ENCODE assay signal across 26 mouse cellular contexts in the genomic region with DNA sequence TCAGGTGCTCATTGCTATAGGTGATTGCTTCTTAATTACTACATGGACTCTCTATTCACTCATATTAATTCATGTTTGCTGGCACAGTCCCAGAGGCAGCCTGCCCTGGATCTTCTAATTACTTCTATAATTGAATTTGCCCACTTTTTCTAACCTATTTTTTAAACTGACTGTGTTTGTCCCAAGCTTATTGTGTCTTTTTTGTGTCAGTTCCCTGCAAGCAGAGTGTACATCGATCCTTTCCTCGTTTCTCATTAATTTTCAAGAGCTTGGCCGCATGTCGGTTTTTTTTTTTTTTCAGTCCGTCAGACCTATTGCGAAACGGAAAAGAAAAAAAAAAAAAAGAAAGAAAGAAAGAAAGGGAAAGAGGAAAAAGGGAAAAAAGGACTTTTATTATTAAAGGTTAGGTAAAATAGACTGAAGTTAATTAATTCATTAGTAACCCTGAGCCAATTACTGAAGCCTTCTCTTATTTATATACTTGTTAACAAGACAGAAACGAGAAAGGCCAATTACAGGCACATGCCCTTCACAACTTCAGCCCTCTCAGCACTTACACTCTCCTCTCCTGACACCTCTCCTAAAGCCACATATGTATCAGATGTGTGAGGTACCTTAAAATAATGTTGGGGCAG.
A peak's percentile ranks its signal among the peaks of the same experiment; 100 is the strongest.
DNase-seq lines count a peak whose midpoint lies in the region; ATAC-seq and TF ChIP-seq lines count a peak whose summit lies in the region.
"Had no signal": no experiment of that assay in that cellular context is flagged by ENCODE, and none has a peak within 500 bp of the region (broad histone marks: within the 10 kb centered on the region; RNA-seq: fewer than 3 reads in every experiment).

No protein-coding gene starts in this region.

- TF ChIP-seq CTCF in forebrain, postnatal 0 days (IDR thresholded peaks at IDR 0.05; ENCODE audit: low read depth): no peak
- TF ChIP-seq CTCF in left cerebral cortex, adult 2 months (IDR thresholded peaks at IDR 0.05): no peak
- no peak for TF ChIP-seq CTCF in brain, embryonic 14.5 days (IDR thresholded peaks at IDR 0.05; ENCODE audit: borderline replicate concordance, extremely low read depth, insufficient read depth, insufficient read length)

- no peaks in the 10 kb centered on the region for H3K9me3 ChIP-seq in forebrain, embryonic 14.5 days (replicated peaks; ENCODE audit: control insufficient read depth, low read length)
- no peaks in the 10 kb centered on the region for H3K9me3 ChIP-seq in forebrain, postnatal 0 days (ENCODE audit: low read length)
- H3K9me3 ChIP-seq: embryonic facial prominence, embryonic 13.5 days; forebrain, embryonic 10.5 days; heart, embryonic 10.5 days; heart, embryonic 15.5 days; liver, embryonic 15.5 days; lung, embryonic 15.5 days; midbrain, embryonic 10.5 days had no signal

- no peak for ATAC-seq in forebrain, embryonic 14.5 days
- no peak for ATAC-seq in forebrain, postnatal 0 days
- ATAC-seq: intestine, postnatal 0 days had no signal

- H3K4me2 ChIP-seq in forebrain, embryonic 14.5 days (ENCODE audit: low read length): no peak overlapping the region
- H3K4me2 ChIP-seq in forebrain, postnatal 0 days (ENCODE audit: low read depth): no peak overlapping the region
- H3K4me2 ChIP-seq: embryonic facial prominence, embryonic 13.5 days; heart, embryonic 15.5 days; liver, embryonic 15.5 days; lung, embryonic 15.5 days had no signal

- no peak overlapping the region for H3K9ac ChIP-seq in forebrain, embryonic 14.5 days (ENCODE audit: low read length)
- no peak overlapping the region for H3K9ac ChIP-seq in forebrain, postnatal 0 days
- H3K9ac ChIP-seq: embryonic facial prominence, embryonic 13.5 days; heart, embryonic 15.5 days; liver, embryonic 15.5 days; lung, embryonic 15.5 days had no signal

- WGBS in forebrain, embryonic 14.5 days: 2% methylated on average over 8 of the region's 8 CpGs
- 9% methylated on average over 8 of the region's 8 CpGs for WGBS in forebrain, postnatal 0 days

- peaks cover 24% of the 10 kb centered on the region; the same call in 1 of the 2 replicates for H3K4me1 ChIP-seq in forebrain, embryonic 14.5 days (ENCODE audit: control insufficient read depth, insufficient read depth, low read length)
- peaks cover 6% of the 10 kb centered on the region; the same call in 1 of the 2 replicates for H3K4me1 ChIP-seq in forebrain, postnatal 0 days (ENCODE audit: insufficient read depth)
- H3K4me1 ChIP-seq: embryonic facial prominence, embryonic 13.5 days; heart, embryonic 10.5 days; heart, embryonic 15.5 days; liver, embryonic 15.5 days; lung, embryonic 15.5 days had no signal

- no peak overlapping the region for H3K4me3 ChIP-seq in forebrain, embryonic 14.5 days (ENCODE audit: low read depth, low read length)
- no peak overlapping the region for H3K4me3 ChIP-seq in forebrain, postnatal 0 days (ENCODE audit: low read depth, low read length)
- H3K4me3 ChIP-seq in left cerebral cortex, adult 2 months: no peak overlapping the region
- H3K4me3 ChIP-seq: embryonic facial prominence, embryonic 13.5 days; forebrain, embryonic 10.5 days; heart, embryonic 10.5 days; heart, embryonic 15.5 days; liver, embryonic 15.5 days; lung, embryonic 15.5 days; midbrain, embryonic 10.5 days had no signal

- peak; percentile 53 for DNase-seq in forebrain, embryonic 14.5 days (ENCODE audit: low spot score)
- DNase-seq in forebrain, postnatal 0 days: no peak
- peak; percentile 13 for DNase-seq in left cerebral cortex, postnatal 4 days
- DNase-seq in left cerebral cortex, adult 2 months (ENCODE audit: extremely low spot score in 1 of 2, low spot score in 2 of 2): no peak
- DNase-seq in Muller cell, postnatal 12 days (ENCODE audit: inconsistent ontology term): peak; percentile 59
- DNase-seq in brain, embryonic 14.5 days (ENCODE audit: low read depth): peak; percentile 71
- no peak for DNase-seq in MN1 (ENCODE audit: low spot score)
- DNase-seq: adrenal gland, postnatal 10 days; B cell, adult 2 months; gastrocnemius, postnatal 14 days; kidney, adult 9 months; kidney, postnatal 10 days; layer of hippocampus, postnatal 36 days; liver; right cerebral cortex, postnatal 4 days; thymus, adult 18-20 months; thymus, postnatal 25 days had no signal

- no peaks in the 10 kb centered on the region for H3K36me3 ChIP-seq in forebrain, embryonic 14.5 days (ENCODE audit: control insufficient read depth, insufficient read depth, low read length)
- H3K36me3 ChIP-seq in forebrain, postnatal 0 days (ENCODE audit: insufficient read depth): no peaks in the 10 kb centered on the region
- H3K36me3 ChIP-seq: embryonic facial prominence, embryonic 13.5 days; heart, embryonic 10.5 days; heart, embryonic 15.5 days; liver, embryonic 15.5 days; lung, embryonic 15.5 days had no signal

- no peaks in the 10 kb centered on the region; the same call in 1 of the 2 replicates for H3K27me3 ChIP-seq in forebrain, embryonic 14.5 days (replicated peaks; ENCODE audit: control insufficient read depth, insufficient read depth, low read length)
- H3K27me3 ChIP-seq in forebrain, postnatal 0 days (ENCODE audit: insufficient read depth, low read length): no peaks in the 10 kb centered on the region
- H3K27me3 ChIP-seq: heart, embryonic 15.5 days; liver, embryonic 15.5 days; lung, embryonic 15.5 days had no signal

- no peak overlapping the region for H3K27ac ChIP-seq in forebrain, embryonic 14.5 days (ENCODE audit: low read depth, low read length)
- H3K27ac ChIP-seq in forebrain, postnatal 0 days (ENCODE audit: low read depth, low read length): no peak overlapping the region
- no peak overlapping the region for H3K27ac ChIP-seq in left cerebral cortex, adult 2 months
- H3K27ac ChIP-seq: embryonic facial prominence, embryonic 13.5 days; forebrain, embryonic 10.5 days; heart, embryonic 10.5 days; heart, embryonic 15.5 days; liver, embryonic 15.5 days; lung, embryonic 15.5 days; midbrain, embryonic 10.5 days; stomach, postnatal 0 days had no signal

- intact Hi-C loops in left cerebral cortex, postnatal 4 days (cut with DNase I): no loop called here
- intact Hi-C loops in left cerebral cortex, adult 2 months (cut with DNase I): loop anchor here (2.0 kb wide), 1 partner anchor 251 kb away; no protein-coding TSS in a partner anchor

- no peak for TF ChIP-seq POLR2A in brain, embryonic 14.5 days (IDR thresholded peaks at IDR 0.05; ENCODE audit: borderline replicate concordance, extremely low read depth, insufficient read depth, insufficient read length, poor library complexity, severe bottlenecking)

Comparison
In these comparisons a context has a peak if more than half of its experiments do, and no peak if none do; other contexts are left out.
1. DNase-seq: peak in forebrain, embryonic 14.5 days (single experiment), left cerebral cortex, postnatal 4 days (single experiment), Muller cell, postnatal 12 days (single experiment) and brain, embryonic 14.5 days (single experiment); none in forebrain, postnatal 0 days (single experiment), left cerebral cortex, adult 2 months (0 of 2) and MN1 (single experiment).